Mouse (Mus musculus) ES-Bruce4 (cell line): ENCODE measurements around the gene Psen2. TPM values are rescaled to one million over a fixed set of nuclear protein-coding genes. Genes with fewer than 3 reads are reported as not detected.

ENCODE experiments used
- H3K27ac ChIP-seq: 2 replicates; pipeline ENCODE4 v1.5.1; 2012; ENCODE audit warnings: low read length, inconsistent platforms; ENCODE audit not compliant: insufficient read depth
- H3K27me3 ChIP-seq: 2 replicates; pipeline ENCODE4 v1.6.1; 2012; ENCODE audit warnings: mild to moderate bottlenecking, low read length, inconsistent platforms; ENCODE audit not compliant: control insufficient read depth, poor library complexity, insufficient read depth, severe bottlenecking
- H3K36me3 ChIP-seq: 2 replicates; pipeline ENCODE4 v1.6.1; 2012; ENCODE audit warnings: inconsistent platforms, mild to moderate bottlenecking, low read length, moderate library complexity; ENCODE audit not compliant: control insufficient read depth, poor library complexity, insufficient read depth, severe bottlenecking
- H3K4me1 ChIP-seq: one replicate; pipeline ENCODE4 v1.8.1; 2011; ENCODE audit warnings: low read length; ENCODE audit not compliant: control insufficient read depth, insufficient read depth
- H3K4me3 ChIP-seq: 2 replicates; pipeline ENCODE4 v1.5.1; 2011; ENCODE audit warnings: low read depth, mild to moderate bottlenecking, low read length
- H3K9ac ChIP-seq: 2 replicates; pipeline ENCODE4 v1.6.1; 2012; ENCODE audit warnings: low read depth, mild to moderate bottlenecking, inconsistent platforms; ENCODE audit not compliant: poor library complexity, severe bottlenecking
- H3K9me3 ChIP-seq: replicated peaks from 2 replicates; pipeline ENCODE4 v1.6.1; 2012; ENCODE audit warnings: mild to moderate bottlenecking, low read length, inconsistent platforms; ENCODE audit not compliant: control insufficient read depth, poor library complexity, insufficient read depth, severe bottlenecking
- CTCF ChIP-seq: IDR thresholded peaks from one replicate; pipeline ENCODE4 v1.8.1; 2011; ENCODE audit warnings: low read depth, low read length
- EP300 ChIP-seq: IDR thresholded peaks from 2 replicates; pipeline ENCODE4 v1.6.1; 2011; ENCODE audit warnings: low read depth, low read length; ENCODE audit not compliant: insufficient read depth
- POLR2A ChIP-seq: IDR thresholded peaks from one replicate; pipeline ENCODE4 v1.8.1; 2011; ENCODE audit warnings: low read length; ENCODE audit not compliant: insufficient read depth
- polyA plus RNA-seq: library from polyadenylated mRNA; stranded (reverse); fragments of >200 nt; gene quantifications from 2 replicates; pipeline ENCODE4 v1.2.4, GENCODE M21; 2011; ENCODE audit warnings: low read depth; ENCODE audit not compliant: missing spikeins, insufficient read depth, insufficient read length

The Psen2 gene
- polyA plus RNA-seq, 1 experiment = 11.7 TPM

DNA sequence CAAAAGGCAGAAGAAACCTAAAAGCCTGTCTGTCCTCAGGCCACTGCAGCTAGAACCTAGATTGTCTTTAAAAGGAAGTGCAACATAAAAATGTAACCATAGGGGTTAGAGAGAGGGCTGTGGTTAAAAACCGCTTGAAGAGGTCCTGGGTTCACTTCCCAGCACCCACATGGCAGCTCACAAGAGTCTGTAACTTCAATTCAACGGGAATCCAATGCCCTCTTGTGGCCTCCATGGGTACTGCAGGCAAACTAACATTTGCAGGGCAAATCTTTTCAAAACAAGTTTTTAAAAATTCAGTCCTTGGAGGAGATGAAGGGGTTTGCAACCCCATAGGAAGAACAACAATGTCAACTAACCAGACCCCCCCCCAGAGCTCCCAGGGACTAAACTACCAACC lies 32.7 kb downstream of the Psen2 start:
- no peaks in the 10 kb centered on the region for H3K4me1 ChIP-seq
- H3K9me3 ChIP-seq = no peaks in the 10 kb centered on the region
- no peak overlapping the region for H3K4me3 ChIP-seq
- H3K36me3 ChIP-seq = no peaks in the 10 kb centered on the region
- H3K27ac ChIP-seq = no peak overlapping the region
- TF ChIP-seq CTCF (peak; percentile 33), EP300 (no peak)
- H3K9ac ChIP-seq = no peak overlapping the region
- H3K27me3 ChIP-seq = no peaks in the 10 kb centered on the region

DNA sequence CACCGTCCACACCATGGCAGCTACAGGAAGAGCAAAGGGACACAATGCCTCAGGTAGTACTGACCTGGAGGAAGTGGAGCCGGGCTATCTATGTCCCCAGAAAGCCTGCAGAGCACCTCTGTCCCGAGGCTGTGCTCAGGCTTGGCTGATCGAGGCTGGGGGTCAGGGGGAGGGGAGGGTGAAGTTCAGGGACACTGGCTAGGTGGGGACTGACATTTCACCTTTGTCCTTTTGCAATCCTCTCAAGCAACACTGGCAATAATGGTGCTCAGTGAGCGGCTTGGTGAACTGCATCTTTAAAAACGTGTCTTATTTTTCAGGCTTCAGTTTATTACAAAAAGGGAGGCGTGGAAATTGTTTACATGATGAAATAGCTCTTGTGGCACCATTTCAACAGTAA lies 33.3 kb downstream of the Psen2 start:
- H3K36me3 ChIP-seq = no peaks in the 10 kb centered on the region
- H3K4me1 ChIP-seq = peaks cover 2% of the 10 kb centered on the region
- H3K4me3 ChIP-seq = no peak overlapping the region
- no peaks in the 10 kb centered on the region for H3K27me3 ChIP-seq
- H3K9me3 ChIP-seq = no peaks in the 10 kb centered on the region
- H3K9ac ChIP-seq = no peak overlapping the region
- TF ChIP-seq CTCF (no peak), POLR2A (no peak), EP300 (no peak)
- no peak overlapping the region for H3K27ac ChIP-seq

- TF ChIP-seq POLR2A (no peak), EP300 (no peak), CTCF (no peak)
- Histone ChIP-seq H3K4me1 (peaks cover 2% of the 10 kb centered on the region), H3K9me3 (no peaks in the 10 kb centered on the region), H3K36me3 (no peaks in the 10 kb centered on the region), H3K27ac (no peak overlapping the region), H3K4me3 (no peak overlapping the region), H3K9ac (no peak overlapping the region), H3K27me3 (no peaks in the 10 kb centered on the region)
These were observed 34.4 kb downstream of the Psen2 start for GRCm38 (mm10) chr1:180228854-180229253.

DNA sequence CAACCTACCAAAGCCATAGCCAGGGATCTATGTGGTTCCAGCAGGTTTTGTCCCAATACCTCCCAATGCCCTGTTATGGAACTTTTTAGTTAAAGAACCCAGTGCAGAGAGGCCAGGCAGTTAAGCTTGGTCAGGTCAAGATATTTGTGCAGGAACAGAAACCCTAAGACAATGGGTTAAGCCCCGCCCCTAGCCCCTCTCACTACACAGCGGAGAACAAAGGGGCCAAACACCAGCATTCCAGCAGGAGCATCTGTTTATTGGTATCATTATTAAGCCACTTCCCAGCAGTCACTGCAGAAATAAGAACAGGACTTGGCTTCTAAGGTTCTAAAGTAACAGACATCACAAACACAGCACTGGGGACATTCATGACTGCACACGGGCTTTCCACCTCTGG lies 36.5 kb downstream of the Psen2 start:
- Histone ChIP-seq H3K27ac (peak overlapping the region; percentile 40; the same call in 1 of the 2 replicates), H3K9me3 (no peaks in the 10 kb centered on the region), H3K36me3 (no peaks in the 10 kb centered on the region), H3K4me3 (no peak overlapping the region), H3K27me3 (no peaks in the 10 kb centered on the region), H3K4me1 (peaks cover 2% of the 10 kb centered on the region), H3K9ac (0 out of 2 replicates have a peak overlapping the region, but pooled peaks have one; percentile 4)
- TF ChIP-seq POLR2A (no peak), EP300 (no peak), CTCF (no peak)

DNA sequence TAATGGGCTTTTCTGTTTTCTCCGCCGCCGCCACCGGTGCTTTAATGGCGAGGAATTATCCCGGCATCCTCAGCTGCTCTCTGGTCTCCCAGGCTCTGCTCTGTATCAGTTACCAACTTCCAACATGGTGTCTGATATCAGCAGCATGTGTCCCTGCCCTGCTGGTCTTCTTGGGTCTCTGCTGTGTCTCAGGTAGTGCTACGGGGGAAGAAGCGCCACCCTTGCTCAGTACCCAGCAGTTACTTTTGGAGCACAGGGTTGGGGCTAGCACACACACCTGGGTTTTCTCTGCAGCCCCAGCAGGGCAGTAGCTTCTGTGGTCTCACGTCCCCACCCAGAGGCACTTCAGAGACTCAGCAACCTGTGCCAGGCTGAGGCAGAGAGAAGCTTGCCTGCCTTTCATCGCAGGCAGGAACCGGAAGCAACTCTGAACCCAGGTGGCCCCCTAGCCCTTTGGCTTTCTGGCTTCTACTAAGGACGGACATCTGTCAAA lies 37.0 kb downstream of the Psen2 start:
- Histone ChIP-seq H3K27me3 (no peaks in the 10 kb centered on the region), H3K27ac (peak overlapping the region; percentile 40), H3K9me3 (no peaks in the 10 kb centered on the region), H3K9ac (peak overlapping the region; percentile 4; the same call in 1 of the 2 replicates), H3K4me3 (peak overlapping the region; percentile 48), H3K4me1 (peaks cover 2% of the 10 kb centered on the region), H3K36me3 (no peaks in the 10 kb centered on the region)
- TF ChIP-seq POLR2A = no peak
- peak; percentile 42 for TF ChIP-seq CTCF
- no peak for TF ChIP-seq EP300

DNA sequence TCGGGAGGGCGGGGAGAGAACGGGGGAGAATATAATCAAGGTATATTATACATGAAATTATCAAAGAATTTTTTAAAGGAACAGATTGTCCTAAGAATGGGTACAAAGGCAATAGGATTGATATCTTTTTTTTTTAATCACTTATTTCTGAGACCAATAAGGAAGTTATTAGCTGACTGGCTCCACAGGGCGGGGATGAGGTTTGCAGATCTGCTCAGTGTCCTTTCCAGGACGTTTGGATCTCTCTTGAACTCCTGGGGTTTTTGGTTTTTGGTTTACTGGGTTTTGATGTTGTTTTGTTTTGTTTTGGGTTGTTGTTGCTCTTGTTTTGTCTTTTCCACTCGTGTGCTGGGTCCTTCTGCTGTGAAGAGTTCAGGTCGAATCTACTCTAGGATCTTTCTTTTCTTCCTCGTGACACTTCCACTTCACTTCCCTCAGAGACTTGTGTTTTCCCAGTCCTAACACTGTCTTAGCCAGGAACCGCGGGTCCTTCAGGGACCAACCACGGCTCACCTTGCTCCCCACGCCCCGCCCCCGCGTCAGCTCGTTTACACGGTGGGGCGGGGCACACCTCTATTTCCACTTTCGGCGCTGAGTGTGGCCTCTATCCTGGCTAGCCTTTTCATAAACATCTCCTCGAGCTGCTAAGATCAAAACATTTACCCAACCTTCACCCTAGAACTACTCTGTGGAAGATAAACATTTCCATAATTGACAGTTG lies 37.6 kb downstream of the Psen2 start:
- Histone ChIP-seq H3K9me3 (no peaks in the 10 kb centered on the region), H3K27ac (peak overlapping the region; percentile 40; the same call in 1 of the 2 replicates), H3K9ac (peak overlapping the region; percentile 4; the same call in 1 of the 2 replicates), H3K4me3 (peak overlapping the region; percentile 48), H3K27me3 (no peaks in the 10 kb centered on the region), H3K36me3 (no peaks in the 10 kb centered on the region), H3K4me1 (peaks cover 2% of the 10 kb centered on the region)
- TF ChIP-seq CTCF (no peak), EP300 (no peak), POLR2A (no peak)
